Mouse (Mus musculus) thymus, postnatal 4 days (tissue): ENCODE results near the gene Adgrb3.
"Not testable (repeated sequence)": the region's sequence is repeated elsewhere in the genome, so short reads cannot be mapped to it uniquely, and the experiment has no call there.

Source experiments
- DNase-seq: peaks from one replicate; pipeline ENCODE4 v3.0.0; 2021

The Adgrb3 gene

DNA sequence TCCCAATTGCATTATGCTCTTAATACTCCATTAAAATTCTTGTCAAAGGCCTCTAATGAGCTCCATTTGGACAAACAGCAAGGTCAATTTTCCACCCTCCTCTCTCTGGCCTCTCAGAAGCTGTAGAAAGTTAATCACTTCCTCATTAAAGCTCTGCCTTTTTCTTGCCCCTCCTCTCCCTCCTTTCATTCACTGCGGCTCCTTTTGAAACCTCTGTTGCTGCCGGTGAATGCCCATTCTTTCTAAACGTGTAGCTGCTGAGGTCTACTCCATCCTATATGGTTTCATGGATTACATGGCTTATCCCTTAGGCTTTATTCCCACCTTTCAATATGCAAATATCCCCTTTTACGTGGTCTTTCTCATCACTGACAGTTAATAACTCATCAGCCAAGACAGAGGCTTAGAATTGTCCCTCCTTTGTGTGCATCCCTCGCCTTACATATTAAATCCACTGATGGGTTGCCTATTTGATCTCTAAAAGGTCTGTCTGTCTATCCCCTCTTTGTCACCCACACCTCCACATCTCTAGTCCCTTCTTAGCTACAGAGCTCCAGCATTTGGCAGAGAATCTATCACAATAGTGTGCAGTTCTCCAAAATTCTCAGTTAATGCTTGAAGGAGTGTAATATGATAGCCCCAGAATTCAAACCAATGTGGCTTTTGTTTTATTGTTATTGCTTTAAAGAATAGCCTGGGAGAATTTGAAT, 741.3 kb downstream of the Adgrb3 start:
- DNase-seq, result no peak

DNA sequence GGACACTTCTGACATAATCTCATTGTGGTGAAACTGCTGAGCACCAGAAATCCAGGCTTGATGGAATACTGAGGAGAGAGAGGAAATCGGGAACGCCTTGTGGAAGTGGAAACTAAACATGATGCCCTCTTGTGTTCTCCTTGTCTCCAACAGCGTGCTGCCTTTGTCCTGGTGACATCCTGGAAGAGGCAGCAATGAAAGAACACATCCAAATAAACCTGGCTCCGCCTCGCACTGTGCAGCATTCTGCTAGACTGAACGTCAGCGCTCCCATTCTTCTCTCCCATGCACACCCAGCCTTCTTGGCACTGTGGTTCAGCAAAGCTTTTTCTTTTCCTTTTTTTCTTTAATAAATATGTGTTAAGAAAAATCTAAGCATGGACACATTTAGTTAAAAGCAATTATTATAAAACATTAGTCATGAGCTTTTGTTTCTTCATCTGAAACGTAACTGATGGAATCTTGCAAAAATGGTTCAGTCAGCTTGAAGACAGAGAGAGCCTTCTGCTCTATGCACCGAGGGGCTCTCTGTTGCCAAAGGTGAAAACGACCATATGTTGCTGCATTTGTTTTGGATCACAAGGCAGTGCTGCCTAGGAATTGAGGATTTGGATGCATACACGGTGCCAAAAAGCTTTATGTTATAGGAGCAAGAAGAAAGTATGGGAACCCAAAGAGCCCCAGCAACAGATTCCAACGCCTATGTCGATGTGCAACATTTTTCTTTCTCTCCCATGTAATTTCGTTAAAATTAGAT, 743.7 kb downstream of the Adgrb3 start:
- no peak for DNase-seq

- DNase-seq, result no peak
These were observed 747.1 kb downstream of the Adgrb3 start for GRCm38 (mm10) chr1:25082377-25082776.

DNA sequence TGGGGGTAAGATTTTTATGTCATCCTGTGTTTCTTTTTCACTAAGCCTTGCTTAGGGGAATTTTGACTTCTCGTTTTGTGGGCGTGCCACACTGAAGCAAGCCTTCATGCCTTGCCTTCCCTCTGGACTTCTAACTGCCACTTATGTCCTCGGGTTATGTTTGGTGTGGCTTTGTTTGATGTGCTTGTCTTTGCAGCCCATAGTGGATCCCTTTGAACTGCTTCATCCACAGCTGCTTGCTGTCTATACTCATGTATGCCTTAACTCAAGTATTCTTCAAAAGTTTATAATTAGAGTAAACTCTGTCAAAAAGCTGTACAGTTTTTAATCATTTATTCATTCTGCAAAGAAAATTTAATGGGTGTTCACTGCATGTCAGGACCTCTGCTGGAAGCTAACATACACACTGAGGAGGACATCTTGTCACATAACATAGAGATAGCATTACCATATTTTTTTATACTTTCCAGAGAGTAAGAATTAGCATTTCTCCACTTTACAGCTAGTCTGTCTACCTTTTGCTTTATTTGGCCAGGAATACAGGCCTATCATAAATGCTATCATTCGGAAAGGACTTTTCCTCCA, 748.1 kb downstream of the Adgrb3 start:
- no peak for DNase-seq

- DNase-seq, result no peak
These were observed 750.1 kb downstream of the Adgrb3 start for GRCm38 (mm10) chr1:25079395-25079794.

- no peak for DNase-seq
These were observed 753.6 kb downstream of the Adgrb3 start for GRCm38 (mm10) chr1:25075952-25076351.

DNA sequence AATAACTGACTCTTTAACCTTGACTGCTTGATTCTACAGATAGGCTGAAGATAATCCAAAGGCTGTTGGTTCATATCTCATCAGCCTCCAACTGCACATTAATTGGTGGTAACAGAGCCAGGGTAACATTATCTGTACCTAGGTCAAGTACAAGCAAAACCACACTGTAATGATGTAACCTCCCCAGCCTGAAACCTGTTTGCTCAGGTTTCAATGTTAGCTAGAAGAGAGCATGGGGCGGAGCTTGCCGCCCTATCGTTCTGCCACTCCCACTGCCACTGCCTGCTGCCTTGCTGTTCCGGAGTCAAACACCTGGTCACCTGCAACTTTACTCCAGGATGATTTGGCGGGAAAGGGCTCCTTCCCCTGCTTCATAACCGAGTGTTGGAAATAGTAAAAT, 765.5 kb downstream of the Adgrb3 start:
- DNase-seq, result no peak

DNA sequence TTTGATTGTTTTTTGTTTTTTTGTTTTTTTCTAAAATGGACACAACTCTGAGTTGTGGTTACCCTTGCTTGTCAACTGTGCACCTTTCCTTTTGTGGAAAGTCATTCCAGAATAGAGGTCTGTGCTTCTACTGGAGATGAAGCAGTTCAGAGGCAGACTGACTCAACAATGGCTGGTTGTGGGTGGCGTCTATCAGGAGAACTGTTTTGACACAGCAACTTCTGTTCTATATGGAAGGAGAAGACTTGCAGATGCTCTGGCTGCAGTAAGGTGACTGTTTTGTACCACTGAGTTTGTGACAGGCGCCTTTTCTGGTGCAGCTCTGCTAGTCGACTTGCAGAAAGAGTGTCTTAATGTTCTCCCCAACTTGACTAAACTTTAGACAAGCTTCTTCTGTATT, 768.6 kb downstream of the Adgrb3 start:
- DNase-seq, result no peak

GRCm38 (mm10) chr1:25060191-25060590, 769.3 kb downstream of the Adgrb3 start:
- DNase-seq, result no peak

DNA sequence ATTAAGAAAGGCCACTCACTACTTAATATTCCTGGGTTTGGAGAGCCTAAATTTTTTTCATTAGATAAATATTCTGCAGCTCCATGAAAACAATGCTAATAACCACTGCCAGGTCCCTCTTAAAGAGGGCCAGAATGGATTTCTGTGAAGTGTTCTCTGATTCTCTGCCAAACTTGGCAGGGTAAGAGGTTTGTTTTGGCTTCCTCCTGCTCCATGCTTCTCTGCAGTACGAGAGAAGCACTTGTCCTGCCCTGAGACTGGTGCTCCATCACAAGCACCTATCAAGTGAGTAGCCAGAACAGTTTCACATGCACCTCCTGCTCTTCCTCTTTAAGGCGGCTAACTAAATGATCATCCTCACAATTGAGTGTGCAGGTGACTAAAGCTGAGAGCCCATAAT, 771.9 kb downstream of the Adgrb3 start:
- DNase-seq, result no peak

DNA sequence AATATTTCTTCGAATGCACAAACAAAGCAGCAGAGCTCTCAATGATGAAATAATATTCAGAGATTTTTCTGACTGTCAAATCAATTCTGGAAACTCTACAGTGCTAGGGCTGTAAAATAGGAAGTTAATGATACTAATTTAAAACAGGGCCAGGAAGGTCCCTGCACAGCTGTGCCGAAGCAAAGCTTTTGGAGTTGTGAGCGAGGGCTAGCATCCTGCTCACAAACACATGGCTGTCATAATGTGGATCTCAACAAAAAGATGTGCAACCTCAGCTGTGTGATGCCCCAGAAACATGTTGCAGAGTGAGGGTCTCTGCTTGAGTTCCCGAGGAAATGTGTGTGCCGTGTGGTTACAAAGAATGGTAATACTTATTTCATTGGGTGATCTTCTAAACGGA, 772.3 kb downstream of the Adgrb3 start:
- no peak for DNase-seq

- no peak for DNase-seq
These were observed 787.4 kb downstream of the Adgrb3 start for GRCm38 (mm10) chr1:25042091-25042490.

DNA sequence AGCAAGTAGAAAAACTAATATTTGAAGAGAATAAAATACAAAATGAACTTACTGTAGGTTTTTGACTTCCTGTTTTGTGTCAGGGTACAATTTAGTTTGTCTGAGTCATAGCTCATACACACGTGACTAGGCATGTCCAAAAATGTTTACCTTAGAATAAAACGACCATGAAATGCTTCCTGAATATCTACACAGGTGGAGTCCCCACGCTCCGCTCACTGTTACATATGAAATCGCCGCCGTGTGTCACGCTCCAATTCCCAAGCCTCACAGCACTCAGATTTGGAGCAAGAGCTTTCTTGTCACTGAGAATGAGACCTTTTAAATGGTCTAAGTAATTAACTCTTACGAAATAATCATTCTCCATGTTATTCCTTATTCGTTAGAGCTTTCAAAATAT, 795.3 kb downstream of the Adgrb3 start:
- no peak for DNase-seq

DNA sequence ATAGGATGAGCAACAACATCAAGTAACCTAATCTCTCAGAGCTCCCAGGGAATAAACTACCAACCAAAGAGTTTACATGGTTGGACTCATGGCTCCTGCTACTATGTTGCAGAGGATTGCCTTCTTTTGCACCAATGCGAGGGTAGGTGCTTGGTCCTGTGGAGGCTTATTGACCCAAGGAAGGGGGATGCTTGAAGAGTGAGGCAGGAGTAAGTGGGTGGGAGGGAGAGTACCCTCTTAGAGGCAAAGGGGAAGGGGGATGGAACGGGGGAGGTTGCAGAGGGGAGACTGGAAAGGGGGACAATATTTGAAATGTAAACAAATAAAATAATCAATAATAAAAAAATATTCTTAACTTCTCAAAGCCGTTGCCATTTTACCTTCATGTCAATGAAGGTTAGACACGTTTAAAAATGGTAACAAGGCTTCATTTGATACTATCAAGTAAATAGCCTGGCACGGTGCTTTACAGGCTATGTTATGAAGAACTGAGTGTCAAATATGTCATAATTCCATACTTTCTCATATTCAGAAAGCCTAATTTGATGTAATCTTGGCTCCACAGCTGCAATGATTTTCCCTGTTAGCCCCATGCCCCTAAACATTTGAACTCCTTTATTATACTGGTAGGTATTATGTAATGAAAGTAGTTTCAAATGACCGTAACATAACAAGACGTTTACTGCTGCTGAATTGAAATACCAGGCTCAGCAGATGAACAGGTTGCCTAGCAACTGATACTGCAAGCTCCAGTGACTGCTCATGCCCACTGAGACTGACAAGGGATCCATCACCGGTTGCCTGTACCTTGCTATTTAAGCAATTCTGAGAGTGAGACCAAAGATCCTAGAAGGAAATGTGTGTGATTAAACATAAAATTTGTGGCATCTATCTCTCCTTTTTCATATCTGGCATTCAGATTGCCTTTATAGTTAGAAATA, 796.1 kb downstream of the Adgrb3 start:
- DNase-seq, result no peak

DNA sequence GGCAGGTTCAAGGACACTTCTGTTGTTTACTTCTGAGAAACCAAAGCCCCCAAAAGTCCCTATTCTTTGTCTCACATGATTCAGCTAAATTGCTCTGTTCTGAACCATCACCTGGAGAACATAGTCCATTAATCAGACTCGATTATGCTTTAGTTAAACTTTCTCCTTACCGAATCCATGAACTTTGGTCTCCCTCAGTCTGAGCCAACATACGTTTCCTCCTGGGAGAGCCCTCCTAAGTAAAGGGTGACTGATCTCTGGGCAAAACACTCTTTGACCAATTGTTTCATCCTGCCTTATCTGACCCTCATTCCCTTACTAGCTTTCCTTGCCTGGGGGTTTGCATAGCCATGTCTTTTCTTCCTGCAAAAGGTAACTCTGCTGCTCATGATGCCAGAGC, 806.4 kb downstream of the Adgrb3 start:
- DNase-seq, result no peak

DNA sequence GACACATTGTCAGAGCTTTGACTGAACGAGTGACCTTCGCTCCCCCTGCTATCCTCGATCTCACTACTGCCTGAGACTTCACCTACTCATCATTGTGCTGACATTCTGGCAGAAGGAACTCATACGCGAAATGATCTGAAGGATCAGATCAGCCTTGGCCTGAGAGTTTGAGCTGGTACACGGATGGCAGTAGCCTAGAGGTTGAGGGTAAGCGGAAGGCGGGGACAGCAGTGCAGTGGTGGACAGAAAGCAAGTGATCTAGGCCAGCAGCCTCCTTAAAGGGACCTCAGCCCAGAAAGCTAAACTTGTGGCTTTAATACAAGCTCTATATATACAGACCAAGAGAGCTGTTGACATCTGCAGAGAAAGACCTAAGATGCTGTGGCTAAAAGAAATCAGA, 811.7 kb downstream of the Adgrb3 start:
- DNase-seq, result not testable (repeated sequence)
